Mouse (Mus musculus): ENCODE measurements around the gene Mael. TPM values are rescaled to one million over a fixed set of nuclear protein-coding genes. Genes with fewer than 3 reads are reported as not detected.
A peak's percentile ranks its signal among the peaks of the same experiment; 100 is the strongest.

Mael gene
- polyA plus RNA-seq, 1 experiment from 2014 or later, result 0.11 TPM

GRCm38 (mm10) chr1:166168017-166168416 lies 70.5 kb downstream of the Mael start:
- WGBS, result 94% methylated on average over 7 of the region's 7 CpGs
- H3K27me3 ChIP-seq (replicated peaks; ENCODE audit: control insufficient read depth, insufficient read depth, low read length), result no peaks in the 10 kb centered on the region
- no peak overlapping the region for H3K4me2 ChIP-seq (ENCODE audit: low read depth, low read length)

DNA sequence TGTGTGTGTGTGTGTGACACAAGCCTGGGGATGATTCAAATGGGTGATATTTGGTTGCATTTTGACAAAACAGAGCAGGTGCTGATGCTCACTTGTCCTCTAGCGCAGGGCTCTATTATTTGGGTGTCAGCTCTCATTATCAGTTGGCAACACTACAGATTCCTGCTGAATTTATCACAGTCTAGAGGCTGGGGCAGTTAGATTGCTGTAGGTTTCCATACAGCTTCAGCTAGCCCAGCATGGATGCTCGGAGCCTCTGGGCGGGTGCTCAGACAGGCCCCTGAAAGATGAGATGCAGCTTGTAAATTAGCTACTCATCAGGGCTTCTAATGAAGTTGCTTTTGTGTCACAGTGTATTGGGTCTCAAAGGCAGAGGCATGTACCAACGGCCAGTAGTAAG lies 71.1 kb downstream of the Mael start:
- H3K27me3 ChIP-seq (replicated peaks; ENCODE audit: control insufficient read depth, insufficient read depth, low read length), result no peaks in the 10 kb centered on the region
- H3K9me3 ChIP-seq (ENCODE audit: control insufficient read depth, low read length), result no peaks in the 10 kb centered on the region
- H3K36me3 ChIP-seq (ENCODE audit: control insufficient read depth, insufficient read depth, low read length), result no peaks in the 10 kb centered on the region
- no peaks in the 10 kb centered on the region for H3K4me1 ChIP-seq (ENCODE audit: control insufficient read depth, insufficient read depth, low read length)
- DNase-seq (ENCODE audit: low spot score), result no peak
- no peak overlapping the region for H3K9ac ChIP-seq (ENCODE audit: low read depth, low read length)
- no peak overlapping the region for H3K27ac ChIP-seq (replicated peaks; ENCODE audit: low read depth, low read length)
- H3K4me2 ChIP-seq (ENCODE audit: low read depth, low read length), result no peak overlapping the region
- ATAC-seq (ENCODE audit: low read depth), result no peak
- 69% methylated on average over 4 of the region's 4 CpGs for WGBS
- H3K4me3 ChIP-seq (ENCODE audit: low read depth, low read length), result no peak overlapping the region

More at GRCm38 (mm10) chr1:166168017-166168416, 70.5 kb downstream of the Mael start:
- no peak overlapping the region for H3K9ac ChIP-seq (ENCODE audit: low read depth, low read length)
- no peaks in the 10 kb centered on the region for H3K4me1 ChIP-seq (ENCODE audit: control insufficient read depth, insufficient read depth, low read length)
- no peaks in the 10 kb centered on the region for H3K36me3 ChIP-seq (ENCODE audit: control insufficient read depth, insufficient read depth, low read length)
- DNase-seq (ENCODE audit: low spot score) (no peak), ATAC-seq (ENCODE audit: low read depth) (no peak)
- H3K27ac ChIP-seq (replicated peaks; ENCODE audit: low read depth, low read length), result no peak overlapping the region
- H3K4me3 ChIP-seq (ENCODE audit: low read depth, low read length), result no peak overlapping the region
- H3K9me3 ChIP-seq (ENCODE audit: control insufficient read depth, low read length), result no peaks in the 10 kb centered on the region

GRCm38 (mm10) chr1:166165159-166165558 lies 73.4 kb downstream of the Mael start:
- Histone ChIP-seq H3K4me2 (ENCODE audit: low read depth, low read length) (no peak overlapping the region), H3K4me3 (ENCODE audit: low read depth, low read length) (no peak overlapping the region), H3K27ac (replicated peaks; ENCODE audit: low read depth, low read length) (no peak overlapping the region), H3K36me3 (ENCODE audit: control insufficient read depth, insufficient read depth, low read length) (no peaks in the 10 kb centered on the region), H3K9ac (ENCODE audit: low read depth, low read length) (no peak overlapping the region), H3K9me3 (ENCODE audit: control insufficient read depth, low read length) (no peaks in the 10 kb centered on the region), H3K4me1 (ENCODE audit: control insufficient read depth, insufficient read depth, low read length) (no peaks in the 10 kb centered on the region), H3K27me3 (replicated peaks; ENCODE audit: control insufficient read depth, insufficient read depth, low read length) (peaks cover 3% of the 10 kb centered on the region; the same call in 1 of the 2 replicates)
- DNase-seq (ENCODE audit: low spot score) (no peak), ATAC-seq (ENCODE audit: low read depth) (no peak)
- 86% methylated on average over 9 of the region's 9 CpGs for WGBS

DNA sequence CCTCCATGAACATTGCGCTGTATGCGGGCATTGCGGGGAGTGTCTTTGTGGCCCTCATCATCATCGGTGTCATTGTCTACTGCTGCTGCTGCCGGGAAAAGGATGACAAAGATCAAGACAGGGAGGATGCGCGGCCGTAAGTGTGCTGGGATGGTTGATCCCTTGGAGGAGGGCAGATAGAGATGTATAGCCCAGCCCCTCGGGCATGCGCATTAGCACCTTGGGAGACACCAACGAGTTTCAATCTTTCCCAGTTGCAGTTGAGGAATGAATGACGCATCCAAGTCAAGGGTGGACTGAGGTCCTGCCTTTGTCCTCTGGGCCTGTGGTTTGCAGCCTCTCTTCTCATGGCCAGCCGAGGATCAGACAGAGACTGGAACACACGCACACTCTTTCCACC lies 74.0 kb downstream of the Mael start:
- peaks cover 9% of the 10 kb centered on the region; the same call in 1 of the 2 replicates for H3K27me3 ChIP-seq (replicated peaks; ENCODE audit: control insufficient read depth, insufficient read depth, low read length)
- no peak overlapping the region for H3K4me3 ChIP-seq (ENCODE audit: low read depth, low read length)
- ATAC-seq (ENCODE audit: low read depth), result no peak
- H3K4me2 ChIP-seq (ENCODE audit: low read depth, low read length), result no peak overlapping the region
- no peaks in the 10 kb centered on the region for H3K9me3 ChIP-seq (ENCODE audit: control insufficient read depth, low read length)
- H3K4me1 ChIP-seq (ENCODE audit: control insufficient read depth, insufficient read depth, low read length), result no peaks in the 10 kb centered on the region
- 97% methylated on average over 14 of the region's 14 CpGs for WGBS
- no peak for DNase-seq (ENCODE audit: low spot score)
- no peak overlapping the region for H3K27ac ChIP-seq (replicated peaks; ENCODE audit: low read depth, low read length)
- no peak overlapping the region for H3K9ac ChIP-seq (ENCODE audit: low read depth, low read length)
- H3K36me3 ChIP-seq (ENCODE audit: control insufficient read depth, insufficient read depth, low read length), result no peaks in the 10 kb centered on the region

- WGBS, result 16% methylated on average over 24 of the region's 24 CpGs
- no peaks in the 10 kb centered on the region for H3K4me1 ChIP-seq (ENCODE audit: control insufficient read depth, insufficient read depth, low read length)
- peak; percentile 48; the same call in 1 of the 2 replicates for ATAC-seq (ENCODE audit: low read depth)
- H3K36me3 ChIP-seq (ENCODE audit: control insufficient read depth, insufficient read depth, low read length), result no peaks in the 10 kb centered on the region
- no peak overlapping the region for H3K27ac ChIP-seq (replicated peaks; ENCODE audit: low read depth, low read length)
- peak overlapping the region; percentile 27 for H3K4me2 ChIP-seq (ENCODE audit: low read depth, low read length)
- peaks cover 14% of the 10 kb centered on the region; the same call in 1 of the 2 replicates for H3K27me3 ChIP-seq (replicated peaks; ENCODE audit: control insufficient read depth, insufficient read depth, low read length)
- H3K9ac ChIP-seq (ENCODE audit: low read depth, low read length), result no peak overlapping the region
- H3K4me3 ChIP-seq (ENCODE audit: low read depth, low read length), result no peak overlapping the region
- no peaks in the 10 kb centered on the region for H3K9me3 ChIP-seq (ENCODE audit: control insufficient read depth, low read length)
- DNase-seq (ENCODE audit: low spot score), result peak; percentile 77
Measured at GRCm38 (mm10) chr1:166160569-166161445, 77.7 kb downstream of the Mael start.

DNA sequence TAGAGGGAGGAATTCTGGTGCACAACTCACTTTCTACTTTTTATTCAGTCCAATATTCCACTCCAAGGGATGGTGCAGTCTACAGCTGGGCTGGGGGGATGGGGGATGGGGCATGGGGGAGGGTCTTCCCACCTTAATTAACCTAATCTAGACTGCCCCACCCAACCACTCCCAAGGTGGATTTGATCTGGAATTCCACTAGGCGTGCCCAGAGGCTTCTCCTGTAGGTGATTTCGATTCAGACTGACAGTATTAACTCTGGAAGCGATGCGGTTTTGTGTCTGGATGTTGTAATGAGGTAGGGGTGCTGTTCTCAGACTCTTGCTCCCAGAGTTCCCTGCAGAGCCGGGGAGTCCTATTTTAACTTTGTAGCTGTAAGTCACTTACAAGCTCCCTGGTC lies 78.4 kb downstream of the Mael start:
- 56% methylated on average over 5 of the region's 5 CpGs for WGBS
- ATAC-seq (ENCODE audit: low read depth) (no peak), DNase-seq (ENCODE audit: low spot score) (no peak)
- H3K4me1 ChIP-seq (ENCODE audit: control insufficient read depth, insufficient read depth, low read length), result no peaks in the 10 kb centered on the region
- no peak overlapping the region for H3K4me3 ChIP-seq (ENCODE audit: low read depth, low read length)
- no peaks in the 10 kb centered on the region for H3K36me3 ChIP-seq (ENCODE audit: control insufficient read depth, insufficient read depth, low read length)
- H3K4me2 ChIP-seq (ENCODE audit: low read depth, low read length), result peak overlapping the region; percentile 27; the same call in 1 of the 2 replicates
- H3K9ac ChIP-seq (ENCODE audit: low read depth, low read length), result no peak overlapping the region
- peaks cover 19% of the 10 kb centered on the region for H3K27me3 ChIP-seq (replicated peaks; ENCODE audit: control insufficient read depth, insufficient read depth, low read length)
- no peaks in the 10 kb centered on the region for H3K9me3 ChIP-seq (ENCODE audit: control insufficient read depth, low read length)
- no peak overlapping the region for H3K27ac ChIP-seq (replicated peaks; ENCODE audit: low read depth, low read length)

GRCm38 (mm10) chr1:166158664-166159063 lies 79.9 kb downstream of the Mael start:
- Histone ChIP-seq H3K27me3 (replicated peaks; ENCODE audit: control insufficient read depth, insufficient read depth, low read length) (peaks cover 28% of the 10 kb centered on the region), H3K9me3 (ENCODE audit: control insufficient read depth, low read length) (no peaks in the 10 kb centered on the region), H3K27ac (replicated peaks; ENCODE audit: low read depth, low read length) (no peak overlapping the region), H3K9ac (ENCODE audit: low read depth, low read length) (no peak overlapping the region), H3K36me3 (ENCODE audit: control insufficient read depth, insufficient read depth, low read length) (no peaks in the 10 kb centered on the region), H3K4me2 (ENCODE audit: low read depth, low read length) (no peak overlapping the region), H3K4me1 (ENCODE audit: control insufficient read depth, insufficient read depth, low read length) (0 out of 2 replicates have a peak, but pooled peaks cover 1% of the 10 kb centered on the region), H3K4me3 (ENCODE audit: low read depth, low read length) (no peak overlapping the region)
- ATAC-seq (ENCODE audit: low read depth), result no peak
- no peak for DNase-seq (ENCODE audit: low spot score)
- WGBS, result 56% methylated on average over 9 of the region's 9 CpGs

DNA sequence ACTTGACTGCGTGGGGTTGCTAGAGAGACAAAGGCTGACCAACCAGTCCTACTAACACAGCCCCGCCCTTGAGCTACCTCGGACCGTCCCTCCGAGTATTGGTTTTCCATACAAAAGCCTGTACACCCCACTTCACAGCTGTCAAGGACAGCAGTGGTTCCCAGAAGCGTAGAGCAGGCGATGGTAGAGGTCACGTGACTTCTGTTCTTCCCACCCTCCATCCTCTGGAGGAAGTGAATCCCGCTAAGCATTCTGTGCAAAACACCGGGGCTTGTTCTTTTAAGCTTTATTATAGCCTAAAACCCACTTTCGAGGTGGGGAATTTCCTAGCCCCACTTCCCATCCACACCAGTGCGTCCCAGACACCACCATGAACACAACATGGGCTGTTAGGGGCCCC lies 80.8 kb downstream of the Mael start:
- Histone ChIP-seq H3K9me3 (ENCODE audit: control insufficient read depth, low read length) (no peaks in the 10 kb centered on the region), H3K27ac (replicated peaks; ENCODE audit: low read depth, low read length) (no peak overlapping the region), H3K9ac (ENCODE audit: low read depth, low read length) (no peak overlapping the region), H3K36me3 (ENCODE audit: control insufficient read depth, insufficient read depth, low read length) (no peaks in the 10 kb centered on the region), H3K4me1 (ENCODE audit: control insufficient read depth, insufficient read depth, low read length) (0 out of 2 replicates have a peak, but pooled peaks cover 4% of the 10 kb centered on the region), H3K4me3 (ENCODE audit: low read depth, low read length) (no peak overlapping the region), H3K4me2 (ENCODE audit: low read depth, low read length) (no peak overlapping the region), H3K27me3 (replicated peaks; ENCODE audit: control insufficient read depth, insufficient read depth, low read length) (peaks cover 28% of the 10 kb centered on the region)
- ATAC-seq (ENCODE audit: low read depth) (no peak), DNase-seq (ENCODE audit: low spot score) (no peak)
- WGBS, result 81% methylated on average over 12 of the region's 12 CpGs
